Mouse (Mus musculus): Measurements from ENCODE around the gene Adam19.

Gene Adam19

GRCm38 (mm10) chr11:46073850-46074688 is 18.3 kb downstream of the Adam19 start:
- no peak for DNase-seq

- DNase-seq, result no peak
Observed at GRCm38 (mm10) chr11:46075507-46075906, 19.7 kb downstream of the Adam19 start.

- no peak for DNase-seq
Observed at GRCm38 (mm10) chr11:46076442-46077158, 20.8 kb downstream of the Adam19 start.

GRCm38 (mm10) chr11:46077304-46077703 is 21.5 kb downstream of the Adam19 start:
- DNase-seq, result no peak

GRCm38 (mm10) chr11:46077732-46078375 is 22.1 kb downstream of the Adam19 start:
- DNase-seq, result no peak

GRCm38 (mm10) chr11:46081075-46081474 is 25.3 kb downstream of the Adam19 start:
- no peak for DNase-seq

- DNase-seq, result no peak
Observed at GRCm38 (mm10) chr11:46083405-46083804, 27.6 kb downstream of the Adam19 start.

- DNase-seq, result no peak
Observed at GRCm38 (mm10) chr11:46083835-46084444, 28.1 kb downstream of the Adam19 start.

GRCm38 (mm10) chr11:46084568-46084967 is 28.8 kb downstream of the Adam19 start:
- DNase-seq, result no peak

- no peak for DNase-seq
Observed at GRCm38 (mm10) chr11:46085398-46086163, 29.8 kb downstream of the Adam19 start.

GRCm38 (mm10) chr11:46086446-46086845 is 30.7 kb downstream of the Adam19 start:
- no peak for DNase-seq

GRCm38 (mm10) chr11:46089081-46089713 is 33.4 kb downstream of the Adam19 start:
- no peak for DNase-seq

GRCm38 (mm10) chr11:46090036-46090725 is 34.4 kb downstream of the Adam19 start:
- DNase-seq, result no peak

GRCm38 (mm10) chr11:46090951-46091667 is 35.3 kb downstream of the Adam19 start:
- DNase-seq, result no peak

GRCm38 (mm10) chr11:46092121-46092520 is 36.3 kb downstream of the Adam19 start:
- no peak for DNase-seq

GRCm38 (mm10) chr11:46095477-46096264 is 39.9 kb downstream of the Adam19 start:
- DNase-seq, result no peak

- no peak for DNase-seq
Observed at GRCm38 (mm10) chr11:46096265-46096649, 40.5 kb downstream of the Adam19 start.

GRCm38 (mm10) chr11:46097062-46097461 is 41.3 kb downstream of the Adam19 start:
- DNase-seq, result peak; percentile 58

- peak; percentile 81 for DNase-seq
Observed at GRCm38 (mm10) chr11:46102107-46102506, 46.3 kb downstream of the Adam19 start.

- DNase-seq, result no peak
Observed at GRCm38 (mm10) chr11:46107046-46107445, 51.3 kb downstream of the Adam19 start.
